Comparison of ENCODE assay signal across 8 mouse cellular contexts in the genomic region with DNA sequence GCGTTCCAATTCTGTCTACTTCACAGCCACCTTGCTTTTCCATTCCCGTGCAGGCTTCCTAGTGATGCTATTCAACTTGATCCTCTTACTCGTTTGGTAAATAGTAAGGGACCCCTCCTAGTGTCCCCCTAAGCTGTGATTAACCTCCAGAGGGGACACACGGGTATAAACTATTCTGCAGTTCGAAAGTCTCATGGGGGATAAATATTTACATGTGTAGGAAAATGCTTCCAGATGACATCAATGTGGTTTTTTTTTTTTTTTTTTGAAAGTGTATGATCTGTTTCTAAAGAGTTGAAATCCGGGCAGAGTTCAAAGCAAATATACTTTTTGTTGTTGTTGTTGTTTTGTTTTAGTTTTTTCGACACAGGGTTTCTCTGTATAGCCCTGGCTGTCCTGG. TPM values are rescaled to one million over a fixed set of nuclear protein-coding genes. Genes with fewer than 3 reads are reported as not detected.
DNase-seq lines count a peak whose midpoint lies in the region; ATAC-seq and TF ChIP-seq lines count a peak whose summit lies in the region.

No protein-coding gene starts in this region.

- no peak for TF ChIP-seq EP300 in liver, postnatal 0 days (IDR thresholded peaks at IDR 0.05; ENCODE audit: low read depth)

- peak overlapping the region; percentile 83 for H3K27ac ChIP-seq in forebrain, embryonic 10.5 days
- H3K27ac ChIP-seq in forebrain, embryonic 11.5 days (ENCODE audit: low read depth, low read length) = no peak overlapping the region
- H3K27ac ChIP-seq in hindbrain, embryonic 11.5 days (ENCODE audit: low read depth, low read length) = peak overlapping the region; percentile 25; the same call in 1 of the 2 replicates
- H3K27ac ChIP-seq in liver, postnatal 0 days (ENCODE audit: low read depth) = peak overlapping the region; percentile 78

- ATAC-seq in forebrain, embryonic 11.5 days (replicated peaks; ENCODE audit: low FRiP score) = no peak
- ATAC-seq in hindbrain, embryonic 11.5 days (ENCODE audit: low FRiP score) = no peak
- ATAC-seq in liver, postnatal 0 days = no peak
- no peak for ATAC-seq in monocyte, adult 5-6 weeks (replicated peaks; ENCODE audit: insufficient number of reproducible peaks, low FRiP score, low TSS enrichment, poor library complexity, severe bottlenecking)

- H3K9me3 ChIP-seq in forebrain, embryonic 10.5 days = no peaks in the 10 kb centered on the region
- no peaks in the 10 kb centered on the region for H3K9me3 ChIP-seq in forebrain, embryonic 11.5 days (ENCODE audit: control insufficient read depth, low read length)
- no peaks in the 10 kb centered on the region for H3K9me3 ChIP-seq in hindbrain, embryonic 11.5 days (ENCODE audit: control insufficient read depth, low read length)
- H3K9me3 ChIP-seq in liver, postnatal 0 days (ENCODE audit: low read length) = no peaks in the 10 kb centered on the region

- H3K36me3 ChIP-seq in forebrain, embryonic 10.5 days (replicated peaks) = no peaks in the 10 kb centered on the region
- H3K36me3 ChIP-seq in forebrain, embryonic 11.5 days (ENCODE audit: control insufficient read depth, insufficient read depth, low read length) = no peaks in the 10 kb centered on the region
- H3K36me3 ChIP-seq in hindbrain, embryonic 11.5 days (ENCODE audit: control insufficient read depth, insufficient read depth, low read length) = no peaks in the 10 kb centered on the region
- no peaks in the 10 kb centered on the region for H3K36me3 ChIP-seq in liver, postnatal 0 days (replicated peaks; ENCODE audit: insufficient read depth, low read length)

- H3K9ac ChIP-seq in forebrain, embryonic 11.5 days (ENCODE audit: low read length) = no peak overlapping the region
- H3K9ac ChIP-seq in hindbrain, embryonic 11.5 days (ENCODE audit: low read depth, low read length) = no peak overlapping the region
- no peak overlapping the region; the same call in 1 of the 2 replicates for H3K9ac ChIP-seq in liver, postnatal 0 days (replicated peaks)

- no peak overlapping the region for H3K4me2 ChIP-seq in forebrain, embryonic 11.5 days (ENCODE audit: low read depth, low read length, severe bottlenecking)
- no peak overlapping the region for H3K4me2 ChIP-seq in hindbrain, embryonic 11.5 days (replicated peaks; ENCODE audit: low read depth, low read length)
- peak overlapping the region; percentile 81 for H3K4me2 ChIP-seq in liver, postnatal 0 days (ENCODE audit: low read depth, low read length)

- no peak for DNase-seq in forebrain, embryonic 10.5 days (ENCODE audit: extremely low spot score, low spot score)
- no peak for DNase-seq in forebrain, embryonic 11.5 days (ENCODE audit: low spot score)
- DNase-seq in CD4-positive helper T cell, adult 2 months (ENCODE audit: low read depth, low spot score) = peak; percentile 45
- no peak for DNase-seq in hindbrain, embryonic 11.5 days (ENCODE audit: low spot score)
- no peak for DNase-seq in liver, postnatal 0 days
- no peak for DNase-seq in T-cell, adult 2 months (ENCODE audit: low spot score)
- no peak for DNase-seq in layer of hippocampus, postnatal 14 days (ENCODE audit: low spot score in 2 of 2)

- TF ChIP-seq CTCF in liver, postnatal 0 days (IDR thresholded peaks at IDR 0.05; ENCODE audit: low read depth) = no peak

- H3K4me3 ChIP-seq in forebrain, embryonic 10.5 days = peak overlapping the region; percentile 45
- H3K4me3 ChIP-seq in forebrain, embryonic 11.5 days (ENCODE audit: low read depth, low read length) = no peak overlapping the region
- no peak overlapping the region for H3K4me3 ChIP-seq in hindbrain, embryonic 11.5 days (ENCODE audit: low read depth, low read length)
- H3K4me3 ChIP-seq in liver, postnatal 0 days (ENCODE audit: low read depth, low read length) = peak overlapping the region; percentile 53; the same call in 1 of the 2 replicates

- peaks cover 57% of the 10 kb centered on the region for H3K4me1 ChIP-seq in forebrain, embryonic 10.5 days
- peaks cover 11% of the 10 kb centered on the region; the same call in 1 of the 2 replicates for H3K4me1 ChIP-seq in forebrain, embryonic 11.5 days (replicated peaks; ENCODE audit: control insufficient read depth, insufficient read depth, low read length)
- H3K4me1 ChIP-seq in hindbrain, embryonic 11.5 days (replicated peaks; ENCODE audit: control insufficient read depth, insufficient read depth, low read length) = peaks cover 7% of the 10 kb centered on the region
- H3K4me1 ChIP-seq in liver, postnatal 0 days (ENCODE audit: insufficient read depth) = peaks cover 43% of the 10 kb centered on the region

- 66% methylated on average over 7 of the region's 7 CpGs for whole genome bisulfite sequencing in forebrain, embryonic 10.5 days
- 65% methylated on average over 7 of the region's 7 CpGs for WGBS in forebrain, embryonic 11.5 days
- WGBS in hindbrain, embryonic 11.5 days = 63% methylated on average over 7 of the region's 7 CpGs
- WGBS in liver, postnatal 0 days (ENCODE audit: insufficient replicate concordance) = 54% methylated on average over 7 of the region's 7 CpGs

- no peaks in the 10 kb centered on the region for H3K27me3 ChIP-seq in forebrain, embryonic 10.5 days (ENCODE audit: poor library complexity, severe bottlenecking)
- no peaks in the 10 kb centered on the region for H3K27me3 ChIP-seq in forebrain, embryonic 11.5 days (ENCODE audit: control insufficient read depth, insufficient read depth, low read length)
- no peaks in the 10 kb centered on the region for H3K27me3 ChIP-seq in hindbrain, embryonic 11.5 days (ENCODE audit: control insufficient read depth, insufficient read depth, low read length)
- no peaks in the 10 kb centered on the region for H3K27me3 ChIP-seq in liver, postnatal 0 days (ENCODE audit: insufficient read depth, low read length)

RNA-seq across cellular contexts. Expression of gene Rassf3, which starts 29.8 kb away (rescaled TPM):
- 10.6 and 12.2 TPM in 2 replicates for polyA plus RNA-seq in forebrain, embryonic 10.5 days (2016; fragmentation: Nextera tagmentation; extraction: Ambion mirVana)
- 5.5 and 7.6 TPM in 2 replicates for polyA plus RNA-seq in forebrain, embryonic 11.5 days (2014; fragmentation: Nextera tagmentation; extraction: Ambion mirVana)
- 7.0 and 8.1 TPM in 2 replicates for polyA plus RNA-seq in hindbrain, embryonic 11.5 days (2014; fragmentation: Nextera tagmentation; extraction: Ambion mirVana)
- 16.4 and 16.6 TPM in 2 replicates for polyA plus RNA-seq in liver, postnatal 0 days (2015; fragmentation: Nextera tagmentation; extraction: Ambion mirVana)
- 10 to 100 TPM; 12.0 to 12.6 TPM for total RNA-seq in layer of hippocampus, postnatal 14 days (2021)
- 80.1 to 98.6 TPM (median 93.0 TPM) in 3 replicates for total RNA-seq in monocyte, adult 5-6 weeks (2017)

Comparison
In these comparisons a context has a peak if more than half of its experiments do, and no peak if none do; other contexts are left out.
1. H3K4me3 ChIP-seq: peak in forebrain, embryonic 10.5 days (single experiment) and liver, postnatal 0 days (single experiment); none in forebrain, embryonic 11.5 days (single experiment) and hindbrain, embryonic 11.5 days (single experiment).